Mouse (Mus musculus) c-Kit-positive CD71-negative TER-119-negative erythroid progenitor cells, embryonic 14.5 days (primary cell): Measurements from ENCODE around the gene A430005L14Rik.
A peak's percentile ranks its signal among the peaks of the same experiment; 100 is the strongest.

Source experiments
- DNase-seq: peaks from one replicate; pipeline ENCODE4 v3.0.0-alpha.2; 2013; ENCODE audit warnings: low read depth

Gene A430005L14Rik

DNA sequence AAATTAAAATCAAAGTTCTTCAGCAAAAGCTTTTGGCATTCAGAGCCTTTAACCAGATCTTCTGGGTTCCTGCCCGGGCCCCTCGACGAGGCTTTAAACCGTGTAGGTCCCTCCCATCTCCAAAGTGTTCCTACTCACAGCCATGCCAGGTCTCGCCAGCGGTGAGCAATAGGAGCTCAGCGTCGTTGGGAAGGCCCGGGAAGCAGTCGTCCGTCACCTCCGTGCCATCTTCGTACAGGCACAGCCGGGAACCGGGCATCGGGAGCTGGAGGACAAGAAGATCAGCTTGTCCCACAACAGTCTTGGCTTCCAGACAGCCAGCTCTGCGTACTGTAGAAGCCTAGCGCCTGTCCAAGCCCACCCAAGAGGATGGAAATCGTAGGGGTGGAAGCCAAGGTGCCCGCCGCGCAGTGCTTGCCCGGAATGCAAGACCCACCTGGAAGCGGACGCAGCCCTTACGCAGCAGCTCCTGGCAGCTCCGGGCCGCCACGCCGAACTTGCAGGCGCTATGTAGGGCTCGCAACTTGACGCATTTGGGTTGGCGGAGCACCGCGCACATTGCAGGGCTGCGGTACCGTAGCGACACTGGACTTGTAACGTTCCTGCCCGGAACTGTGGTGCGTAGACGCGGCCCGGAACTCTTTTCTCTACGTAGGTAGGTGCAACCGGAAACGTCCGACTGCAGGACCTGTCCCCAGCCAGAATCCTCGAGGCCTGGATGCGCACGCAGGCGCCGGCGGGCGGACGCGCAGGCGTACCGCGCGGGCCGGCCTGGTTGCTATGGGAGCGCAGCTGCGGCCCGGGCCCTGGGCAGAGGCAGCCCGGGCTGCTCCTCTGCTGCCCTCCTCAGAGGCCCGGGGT lies 17.6 kb downstream of the A430005L14Rik start, which contains the start of the genes Dffb and Cep104:
Gene Dffb, minus strand, starts transcription at position 696 of the 861 bp plus-strand sequence.
Gene Cep104, plus strand, starts transcription at position 764 of the 861 bp plus-strand sequence.
- DNase-seq: peak; percentile 85

- DNase-seq: no peak
These were observed 18.2 kb downstream of the A430005L14Rik start for GRCm38 (mm10) chr4:153975292-153975662.

- DNase-seq: no peak
These were observed 18.7 kb downstream of the A430005L14Rik start for GRCm38 (mm10) chr4:153975768-153976167.

GRCm38 (mm10) chr4:153979243-153979642 lies 22.2 kb downstream of the A430005L14Rik start:
- DNase-seq: no peak

DNA sequence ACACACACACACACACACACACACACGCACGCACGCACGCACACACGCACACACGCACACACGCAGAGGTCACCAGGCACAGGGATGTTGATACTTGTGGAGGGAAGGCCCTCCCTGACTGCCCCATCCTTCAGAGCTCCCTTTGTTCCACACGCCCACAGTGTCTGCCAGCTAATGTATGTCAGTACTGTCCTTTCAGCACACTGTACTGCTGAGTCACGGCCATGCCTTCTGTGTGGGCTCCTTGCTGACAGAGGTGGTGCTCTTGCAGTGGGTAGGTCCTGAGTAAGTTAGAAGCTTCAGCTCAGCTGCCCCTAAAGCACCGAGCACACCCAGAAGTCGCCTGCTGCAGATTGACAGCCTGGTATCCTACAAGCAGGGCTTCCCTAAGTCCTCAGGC lies 23.4 kb downstream of the A430005L14Rik start:
- DNase-seq: no peak

GRCm38 (mm10) chr4:153992715-153993114 lies 35.7 kb downstream of the A430005L14Rik start:
- DNase-seq: no peak

GRCm38 (mm10) chr4:153993505-153993904 lies 36.5 kb downstream of the A430005L14Rik start:
- DNase-seq: no peak

- DNase-seq: no peak
These were observed 48.5 kb downstream of the A430005L14Rik start for GRCm38 (mm10) chr4:154005488-154005887.

GRCm38 (mm10) chr4:154006264-154006663 lies 49.2 kb downstream of the A430005L14Rik start:
- no peak for DNase-seq

GRCm38 (mm10) chr4:154007759-154008158 lies 50.7 kb downstream of the A430005L14Rik start:
- DNase-seq: no peak

DNA sequence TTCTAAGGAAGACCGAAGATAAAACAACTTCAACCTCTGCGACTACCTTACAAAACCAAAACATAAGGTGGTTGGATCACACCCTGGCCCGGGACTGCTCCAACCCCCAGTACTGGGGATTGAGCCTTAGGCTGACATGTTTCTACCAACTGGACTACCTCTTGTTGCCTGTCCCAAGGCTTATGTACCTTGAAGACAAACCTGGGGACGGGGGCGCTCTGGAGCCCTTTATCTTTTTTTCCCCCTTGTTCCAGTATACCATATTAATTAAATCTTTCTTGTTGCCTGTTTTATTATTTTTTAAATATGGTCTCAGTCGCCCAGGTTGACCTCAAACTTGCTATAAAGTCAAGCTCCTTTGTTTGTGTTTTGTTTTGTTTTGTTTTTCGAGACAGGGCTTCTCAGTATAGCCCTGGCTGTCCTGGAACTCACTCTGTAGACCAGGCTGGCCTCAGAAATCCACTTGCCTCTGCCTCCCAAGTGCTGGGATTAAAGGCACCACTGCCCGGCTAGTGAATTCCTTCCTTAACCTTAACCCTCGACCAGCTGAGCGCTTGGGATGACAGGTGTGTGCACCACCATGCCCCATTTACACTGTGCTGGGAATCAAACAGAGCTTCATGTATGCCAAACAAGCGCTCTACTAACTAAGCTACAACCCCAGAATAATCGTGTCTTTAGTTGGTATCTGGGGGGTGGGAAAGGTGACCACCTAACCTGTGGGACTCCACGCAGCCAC lies 54.0 kb downstream of the A430005L14Rik start:
- DNase-seq: no peak
